Mouse (Mus musculus) T-helper 17 cell (primary cell): ENCODE measurements around the gene Slc44a4.
"Not testable (repeated sequence)": the region's sequence is repeated elsewhere in the genome, so short reads cannot be mapped to it uniquely, and the experiment has no call there.

ENCODE experiments used
- in situ Hi-C, 2 experiments: fragments of 300-600 bp; cut with MboI, MseI; formaldehyde crosslinking; loops; 1 replicate in 1 of 2; 2 replicates in 1 of 2; pipeline ENCODE4 v1.15.1; 2025; ENCODE audit warnings: high pct_unique_total_duplicates in 2 of 2

Gene Slc44a4

DNA sequence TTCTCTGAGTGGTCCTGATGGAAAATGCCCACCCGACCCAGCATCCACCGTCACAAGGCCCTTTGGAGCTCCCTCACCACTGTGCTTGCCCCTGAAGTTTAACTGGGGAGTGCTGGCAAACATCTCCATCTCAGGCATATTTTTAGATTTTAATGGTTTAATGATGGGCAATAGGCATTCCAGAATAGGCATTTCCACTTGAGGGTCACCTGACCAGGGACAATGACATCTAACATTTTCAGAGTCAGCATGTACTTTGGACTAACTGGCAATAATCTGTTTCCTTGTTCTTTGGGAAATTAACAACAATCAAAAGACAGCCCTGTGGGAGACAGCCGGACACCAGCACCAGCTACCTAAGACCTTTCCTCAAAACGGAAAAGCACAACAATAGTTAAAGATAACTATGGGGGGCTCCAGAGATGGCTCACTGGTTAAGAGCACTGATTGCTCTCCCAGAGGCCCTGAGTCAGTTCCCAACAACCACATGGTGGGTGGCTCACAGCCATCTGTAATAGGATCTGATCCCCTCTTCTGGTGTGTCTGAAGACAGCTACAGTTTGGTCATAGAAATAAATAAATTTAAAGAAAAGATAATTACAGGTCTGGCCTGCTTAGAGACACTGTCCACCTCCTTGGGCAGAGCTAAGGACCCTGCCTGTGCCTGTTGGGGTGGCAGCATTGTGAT lies 29.0 kb downstream of the Slc44a4 start:
- in situ Hi-C loops: no loop called here

GRCm38 (mm10) chr17:34944362-34944761 lies 30.1 kb downstream of the Slc44a4 start:
- in situ Hi-C loops: no loop called here

DNA sequence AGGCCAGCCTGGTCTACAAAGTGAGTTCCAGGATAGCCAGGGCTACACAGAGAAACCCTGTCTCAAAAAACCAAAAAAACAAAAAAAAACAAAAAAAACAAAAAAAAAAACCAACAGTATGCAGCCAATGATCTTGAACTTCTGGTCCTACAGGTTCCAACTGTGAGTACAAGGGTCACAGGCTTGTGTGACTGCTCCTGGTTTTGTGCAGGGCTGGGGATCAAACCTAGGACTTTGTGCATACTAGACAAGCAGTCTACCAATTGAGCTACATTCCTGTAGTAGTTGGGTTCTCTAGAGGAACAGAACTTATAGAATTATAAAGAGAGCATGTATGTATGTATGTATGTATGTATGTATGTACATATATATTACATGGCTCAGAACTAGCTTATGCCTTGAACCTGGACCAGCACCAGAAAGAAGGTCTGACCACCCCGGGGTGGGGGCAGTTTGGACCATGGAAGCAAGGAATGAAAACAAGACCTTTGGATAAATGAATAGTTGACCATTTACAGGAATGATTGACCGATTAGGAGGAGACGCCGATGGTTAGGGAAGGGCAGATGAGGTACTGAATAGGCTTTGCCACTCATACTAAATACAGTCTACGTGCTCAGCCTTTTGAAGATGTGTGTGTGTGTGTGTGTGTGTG lies 32.3 kb downstream of the Slc44a4 start:
- in situ Hi-C loops: loop anchor here in 1 of 2 experiments (5.0 kb wide), 1 partner anchor 36 kb away; the partner anchor contains the start of gene Lsm2

DNA sequence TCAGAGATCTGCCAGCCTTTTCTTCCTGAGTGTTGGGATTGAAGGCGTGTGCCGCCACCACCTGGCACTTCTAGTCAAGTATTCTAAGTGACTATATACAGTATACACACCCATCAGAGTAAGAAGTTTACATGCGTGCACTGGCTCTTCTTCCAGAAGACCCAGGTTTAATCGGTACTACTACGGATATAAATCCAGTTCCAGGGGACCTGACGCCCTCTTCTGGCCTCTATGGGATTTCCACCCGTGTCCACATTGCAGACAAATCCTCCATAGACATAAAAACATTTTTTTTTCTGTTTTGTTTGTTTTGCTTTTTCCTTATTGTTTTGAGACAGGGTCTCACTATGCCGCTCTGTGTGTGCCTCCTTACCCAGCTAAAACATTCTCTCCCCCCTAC lies 33.3 kb downstream of the Slc44a4 start:
- in situ Hi-C loops: loop anchor here in 1 of 2 experiments (5.0 kb wide), 1 partner anchor 35 kb away; the partner anchor contains the start of gene Lsm2

GRCm38 (mm10) chr17:34948721-34949552 lies 34.7 kb downstream of the Slc44a4 start:
- in situ Hi-C loops: loop anchor here in 1 of 2 experiments (5.0 kb wide), 1 partner anchor 33 kb away; the partner anchor contains the start of gene Lsm2

DNA sequence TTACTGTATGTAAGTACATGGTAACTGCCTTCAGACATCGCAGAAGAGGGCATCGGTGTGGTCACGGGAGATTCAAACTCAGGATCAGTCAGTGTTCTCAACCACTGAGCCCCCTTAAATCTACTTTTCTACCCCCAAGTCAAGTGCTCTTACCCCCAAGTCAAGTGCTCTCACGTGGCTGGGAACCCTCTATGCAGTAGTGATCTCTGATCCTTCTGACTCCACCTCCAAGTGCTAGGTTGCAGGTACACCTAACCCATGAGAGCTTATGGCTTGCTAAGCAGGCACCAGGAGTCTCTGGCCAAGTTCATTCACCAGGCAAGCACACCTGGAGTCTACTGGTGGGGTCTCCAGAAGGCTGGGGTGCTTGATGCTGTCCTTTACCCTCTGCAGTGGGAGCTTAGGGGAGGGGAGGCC lies 35.3 kb downstream of the Slc44a4 start:
- in situ Hi-C loops: loop anchor here in 1 of 2 experiments (5.0 kb wide), 1 partner anchor 33 kb away; the partner anchor contains the start of gene Lsm2

DNA sequence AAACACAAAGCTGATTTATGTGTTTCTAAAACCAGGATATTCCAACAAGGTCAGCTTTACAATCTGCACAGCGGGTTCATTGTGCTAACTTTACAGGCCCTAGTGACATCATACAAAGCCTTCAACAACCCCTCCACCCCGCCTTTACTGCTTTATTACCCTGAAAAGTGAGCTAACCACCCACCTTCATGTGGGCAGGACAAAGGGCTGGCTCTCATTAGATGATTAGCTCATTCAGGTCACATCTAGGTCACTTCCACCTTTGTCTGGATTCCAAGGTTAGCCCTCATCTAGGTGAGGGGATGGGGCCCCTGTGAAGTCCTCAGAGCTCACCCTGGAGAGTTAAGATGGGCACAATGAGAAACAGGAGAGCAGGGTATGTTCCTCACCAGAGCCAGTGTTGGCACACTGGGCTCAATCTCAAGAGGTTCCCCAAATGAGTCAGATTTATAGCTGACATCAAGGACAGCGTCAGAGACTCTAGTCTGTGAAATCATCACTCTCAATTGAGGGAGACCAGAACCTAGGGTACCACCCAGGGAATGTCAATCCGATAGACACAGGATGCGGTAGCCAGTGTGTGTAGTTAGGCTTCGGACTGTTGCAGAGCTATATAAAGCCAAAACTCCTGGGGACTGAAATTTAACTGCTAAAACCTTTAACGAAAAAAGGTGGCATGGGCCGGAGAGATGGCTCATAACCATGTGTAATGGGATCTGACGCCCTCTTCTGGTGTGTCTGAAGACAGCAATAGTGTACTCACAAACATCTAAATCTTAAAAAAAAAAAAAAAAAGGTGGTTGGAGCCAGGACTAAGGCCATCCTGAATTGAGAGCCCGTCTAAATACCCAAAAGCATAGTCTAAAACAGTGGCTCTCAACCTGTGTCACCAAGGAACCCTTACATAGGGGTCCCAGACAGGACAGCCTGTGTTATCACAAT lies 36.5 kb downstream of the Slc44a4 start:
- in situ Hi-C loops: no loop called here

- in situ Hi-C loops: no loop called here
Observed at GRCm38 (mm10) chr17:34951636-34952377, 37.5 kb downstream of the Slc44a4 start.

- in situ Hi-C loops: no loop called here
Observed at GRCm38 (mm10) chr17:34952378-34953040, 38.2 kb downstream of the Slc44a4 start.

DNA sequence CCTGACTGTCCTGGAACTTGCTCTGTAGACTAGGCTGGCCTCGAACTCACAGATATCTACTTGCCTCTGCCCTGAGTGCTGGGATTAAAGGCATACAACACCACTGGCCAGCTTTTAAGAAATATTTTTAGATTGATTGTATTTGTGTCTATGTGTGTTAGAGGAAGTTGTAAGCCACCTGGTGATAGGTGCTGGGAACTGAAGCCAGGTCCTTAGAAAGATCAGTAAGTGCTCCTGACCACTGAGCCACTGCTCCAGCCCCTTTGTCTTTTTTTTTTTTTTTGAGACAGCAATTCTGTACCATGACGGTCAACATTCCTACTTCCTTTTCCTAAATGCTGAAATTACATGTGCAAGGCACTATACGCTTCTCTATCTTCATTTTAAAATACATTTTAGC lies 39.0 kb downstream of the Slc44a4 start:
- in situ Hi-C loops: no loop called here

- in situ Hi-C loops: no loop called here
Observed at GRCm38 (mm10) chr17:34953904-34954303, 39.6 kb downstream of the Slc44a4 start.

DNA sequence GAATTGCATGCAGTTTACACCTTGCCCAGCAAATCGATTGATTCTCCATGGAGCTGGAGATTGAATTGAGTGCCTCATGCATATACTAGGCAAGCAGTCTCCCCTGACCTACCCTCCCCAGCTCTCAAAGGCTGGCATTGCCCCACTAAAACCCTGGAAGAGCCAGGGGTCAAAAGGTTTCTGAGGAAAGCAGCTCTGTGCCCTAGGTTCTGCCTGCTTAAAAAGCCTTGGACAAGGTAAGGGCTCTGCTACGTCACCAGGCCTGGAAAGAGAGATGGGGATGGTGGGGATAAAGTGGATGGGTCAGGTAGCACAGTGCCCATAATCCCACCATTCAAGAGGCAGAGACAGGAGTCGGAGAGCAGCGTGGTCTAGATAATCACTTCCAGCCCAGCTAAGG lies 40.6 kb downstream of the Slc44a4 start:
- in situ Hi-C loops: no loop called here

DNA sequence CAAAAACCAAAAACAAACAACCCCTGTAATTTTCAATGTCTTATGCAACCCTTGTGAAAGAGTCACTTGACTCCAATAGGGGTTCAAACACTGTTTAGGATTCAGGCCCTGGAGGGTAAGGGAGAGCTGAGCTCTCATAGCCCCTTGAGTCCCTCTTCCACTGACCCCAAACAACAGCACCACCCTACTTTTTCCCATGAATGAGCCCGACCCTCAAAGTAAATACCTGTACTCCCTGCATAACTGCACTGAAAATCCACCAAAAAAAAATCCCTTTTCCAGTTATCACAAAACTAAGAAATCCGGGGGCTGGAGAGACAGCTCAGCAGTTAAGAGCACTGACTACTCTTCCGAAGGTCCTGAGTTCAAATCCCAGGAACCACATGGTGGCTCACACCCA lies 41.6 kb downstream of the Slc44a4 start:
- in situ Hi-C loops: no loop called here

GRCm38 (mm10) chr17:34956340-34956739 lies 42.1 kb downstream of the Slc44a4 start:
- in situ Hi-C loops: no loop called here

GRCm38 (mm10) chr17:34957291-34957690 lies 43.0 kb downstream of the Slc44a4 start:
- in situ Hi-C loops: not testable (repeated sequence)

DNA sequence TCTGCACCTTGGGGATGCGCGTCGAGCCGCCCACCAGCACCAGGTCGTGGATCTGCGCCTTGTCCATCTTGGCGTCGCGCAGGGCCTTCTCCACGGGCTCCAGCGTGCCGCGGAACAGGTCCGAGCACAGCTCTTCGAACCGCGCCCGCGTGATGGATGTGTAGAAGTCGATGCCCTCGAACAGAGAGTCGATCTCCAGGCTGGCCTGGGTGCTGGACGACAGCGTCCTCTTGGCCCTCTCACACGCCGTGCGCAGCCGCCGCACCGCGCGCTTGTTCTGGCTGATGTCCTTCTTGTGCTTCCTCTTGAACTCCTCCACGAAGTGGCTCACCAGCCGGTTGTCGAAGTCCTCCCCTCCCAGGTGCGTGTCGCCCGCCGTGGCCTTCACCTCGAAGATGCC lies 43.7 kb downstream of the Slc44a4 start:
- in situ Hi-C loops: not testable (repeated sequence)

DNA sequence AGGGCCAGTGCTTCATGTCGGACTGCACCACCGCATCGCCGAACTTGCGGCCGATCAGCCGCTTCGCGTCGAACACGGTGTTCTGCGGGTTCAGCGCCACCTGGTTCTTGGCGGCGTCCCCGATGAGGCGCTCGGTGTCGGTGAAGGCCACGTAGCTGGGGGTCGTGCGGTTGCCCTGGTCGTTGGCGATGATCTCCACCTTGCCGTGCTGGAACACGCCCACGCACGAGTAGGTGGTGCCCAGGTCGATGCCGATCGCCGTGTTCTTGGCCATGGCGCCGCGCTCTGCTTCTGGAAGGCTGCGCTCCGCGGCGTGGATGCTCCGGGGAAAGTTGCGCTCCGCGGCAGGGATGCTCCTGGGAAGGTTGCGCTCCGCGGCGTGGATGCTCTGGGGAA lies 44.5 kb downstream of the Slc44a4 start:
- in situ Hi-C loops: not testable (repeated sequence)

DNA sequence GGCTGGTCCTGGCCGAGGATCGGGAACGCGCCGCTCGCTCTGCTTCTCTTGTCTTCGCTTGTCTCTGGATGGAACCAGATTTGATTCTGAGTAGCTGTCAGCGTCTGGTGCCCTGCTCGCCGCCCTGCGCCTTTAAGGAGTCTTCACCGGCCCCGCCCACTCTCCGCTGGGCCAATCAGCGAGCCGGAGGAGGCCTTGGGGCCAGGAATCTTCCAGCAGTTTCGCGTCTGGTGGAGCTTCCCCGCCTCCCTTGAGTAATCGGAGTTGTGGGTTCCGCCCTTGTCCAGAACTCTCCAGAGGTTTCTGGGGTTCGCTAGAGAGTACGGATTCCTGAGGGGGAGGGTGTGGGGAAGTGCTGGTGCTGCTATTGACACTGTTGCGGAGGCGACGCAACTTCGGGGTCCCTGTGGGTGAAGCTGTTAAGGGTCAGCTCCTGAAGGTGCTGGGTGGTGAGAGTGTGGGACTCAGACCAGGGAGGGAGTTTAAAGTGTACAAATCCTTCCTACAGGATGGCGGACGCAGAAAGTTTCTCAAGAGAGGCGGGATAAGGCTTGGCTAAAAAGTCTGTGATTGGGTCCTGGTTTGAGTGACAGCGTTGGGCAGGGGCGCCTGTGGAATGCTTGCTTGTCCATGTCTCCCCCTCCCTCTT lies 45.0 kb downstream of the Slc44a4 start, which contains the start of gene Hspa1b:
Hspa1b (minus strand) TSS at position 109 of the 649 bp plus-strand sequence.
- in situ Hi-C loops: not testable (repeated sequence)
